Mouse (Mus musculus) embryonic facial prominence, embryonic 10.5 days (tissue): Measurements from ENCODE around the gene Coro2b. TPM values are rescaled to one million over a fixed set of nuclear protein-coding genes. Genes with fewer than 3 reads are reported as not detected.
A peak's percentile ranks its signal among the peaks of the same experiment; 100 is the strongest.
"Not testable (repeated sequence)": the region's sequence is repeated elsewhere in the genome, so short reads cannot be mapped to it uniquely, and the experiment has no call there.

Experiments
- DNase-seq: peaks from one replicate; pipeline ENCODE4 v3.0.0-alpha.2; 2017; ENCODE audit warnings: low spot score
- H3K27ac ChIP-seq: fragments of 300-500 bp; sonication (generic); replicated peaks from 2 replicates; pipeline ENCODE4 v1.5.1; 2016; ENCODE audit warnings: mild to moderate bottlenecking
- H3K27me3 ChIP-seq: fragments of 300-500 bp; sonication (generic); replicated peaks from 2 replicates; pipeline ENCODE4 v1.6.1; 2016; ENCODE audit warnings: low read depth, mild to moderate bottlenecking; ENCODE audit not compliant: poor library complexity, severe bottlenecking
- H3K36me3 ChIP-seq: fragments of 300-500 bp; sonication (generic); replicated peaks from 2 replicates; pipeline ENCODE4 v1.6.1; 2016; ENCODE audit warnings: mild to moderate bottlenecking, moderate library complexity
- H3K4me1 ChIP-seq: fragments of 300-500 bp; sonication (generic); 2 replicates; pipeline ENCODE4 v1.6.1; 2016
- H3K4me3 ChIP-seq: fragments of 300-500 bp; sonication (generic); 2 replicates; pipeline ENCODE4 v1.5.1; 2016; ENCODE audit warnings: mild to moderate bottlenecking, moderate library complexity
- H3K9me3 ChIP-seq: fragments of 300-500 bp; sonication (generic); 2 replicates; pipeline ENCODE4 v1.6.1; 2016; ENCODE audit warnings: mild to moderate bottlenecking
- WGBS: fragments of 180-500 bp; shearing (Covaris S2); methylation state at CpG from one replicate; pipeline ENCODE4 v1.1.7; 2016; 5-methylcytosine and 5-hydroxymethylcytosine counted together
- polyA plus RNA-seq: library from polyadenylated mRNA; unstranded; fragments of >200 nt; fragmentation: Nextera tagmentation; extraction: Ambion mirVana; gene quantifications from 2 replicates; pipeline ENCODE4 v1.2.1, GENCODE M21; 2016

The Coro2b gene
- polyA plus RNA-seq, 1 experiment from 2014 or later, result 7.6 TPM

GRCm38 (mm10) chr9:62464727-62465126 is 72.1 kb downstream of the Coro2b start:
- Histone ChIP-seq H3K9me3 (no peaks in the 10 kb centered on the region), H3K27ac (no peak overlapping the region), H3K4me3 (no peak overlapping the region), H3K4me1 (peaks cover 25% of the 10 kb centered on the region), H3K36me3 (no peaks in the 10 kb centered on the region), H3K27me3 (no peaks in the 10 kb centered on the region)
- no peak for DNase-seq
- WGBS, result 78% methylated on average over 10 of the region's 10 CpGs

- Histone ChIP-seq H3K27me3 (no peaks in the 10 kb centered on the region), H3K9me3 (no peaks in the 10 kb centered on the region), H3K4me3 (no peak overlapping the region), H3K27ac (no peak overlapping the region), H3K4me1 (no peaks in the 10 kb centered on the region), H3K36me3 (no peaks in the 10 kb centered on the region)
- DNase-seq, result no peak
- WGBS, result 92% methylated on average over 1 of the region's 1 CpGs
Measured at GRCm38 (mm10) chr9:62461766-62462165, 75.1 kb downstream of the Coro2b start.

GRCm38 (mm10) chr9:62461095-62461494 is 75.7 kb downstream of the Coro2b start:
- 84% methylated on average over 8 of the region's 8 CpGs for WGBS
- no peaks in the 10 kb centered on the region for H3K36me3 ChIP-seq
- H3K4me3 ChIP-seq, result no peak overlapping the region
- peaks cover under 1% of the 10 kb centered on the region for H3K4me1 ChIP-seq
- no peaks in the 10 kb centered on the region for H3K27me3 ChIP-seq
- no peak overlapping the region for H3K27ac ChIP-seq
- no peaks in the 10 kb centered on the region for H3K9me3 ChIP-seq
- DNase-seq, result no peak

GRCm38 (mm10) chr9:62460086-62460485 is 76.8 kb downstream of the Coro2b start:
- H3K36me3 ChIP-seq, result no peaks in the 10 kb centered on the region
- no peak overlapping the region for H3K27ac ChIP-seq
- 81% methylated on average over 7 of the region's 7 CpGs for WGBS
- H3K9me3 ChIP-seq, result no peaks in the 10 kb centered on the region
- H3K4me3 ChIP-seq, result no peak overlapping the region
- H3K4me1 ChIP-seq, result peaks cover 8% of the 10 kb centered on the region
- no peak for DNase-seq
- H3K27me3 ChIP-seq, result no peaks in the 10 kb centered on the region

GRCm38 (mm10) chr9:62458457-62458856 is 78.4 kb downstream of the Coro2b start:
- Histone ChIP-seq H3K27me3 (no peaks in the 10 kb centered on the region), H3K27ac (no peak overlapping the region), H3K36me3 (no peaks in the 10 kb centered on the region), H3K9me3 (no peaks in the 10 kb centered on the region), H3K4me3 (no peak overlapping the region), H3K4me1 (peaks cover 8% of the 10 kb centered on the region)
- WGBS, result 88% methylated on average over 3 of the region's 3 CpGs
- no peak for DNase-seq

- DNase-seq, result peak; percentile 39
- 52% methylated on average over 5 of the region's 5 CpGs for WGBS
- Histone ChIP-seq H3K9me3 (no peaks in the 10 kb centered on the region), H3K4me3 (no peak overlapping the region), H3K27me3 (no peaks in the 10 kb centered on the region), H3K27ac (no peak overlapping the region), H3K4me1 (peaks cover 8% of the 10 kb centered on the region), H3K36me3 (0 out of 2 replicates have a peak, but pooled peaks cover 6% of the 10 kb centered on the region)
Measured at GRCm38 (mm10) chr9:62456015-62456414, 80.8 kb downstream of the Coro2b start.

GRCm38 (mm10) chr9:62455210-62455969 is 81.5 kb downstream of the Coro2b start:
- H3K27ac ChIP-seq, result no peak overlapping the region
- H3K36me3 ChIP-seq, result 0 out of 2 replicates have a peak, but pooled peaks cover 6% of the 10 kb centered on the region
- no peak overlapping the region for H3K4me3 ChIP-seq
- no peak for DNase-seq
- 87% methylated on average over 8 of the region's 8 CpGs for WGBS
- H3K27me3 ChIP-seq, result no peaks in the 10 kb centered on the region
- peaks cover 8% of the 10 kb centered on the region for H3K4me1 ChIP-seq
- no peaks in the 10 kb centered on the region for H3K9me3 ChIP-seq

GRCm38 (mm10) chr9:62452373-62452993 is 84.4 kb downstream of the Coro2b start:
- H3K27me3 ChIP-seq, result no peaks in the 10 kb centered on the region
- H3K4me3 ChIP-seq, result no peak overlapping the region
- no peak for DNase-seq
- H3K27ac ChIP-seq, result no peak overlapping the region
- WGBS, result 88% methylated on average over 8 of the region's 8 CpGs
- H3K4me1 ChIP-seq, result peaks cover 8% of the 10 kb centered on the region
- no peaks in the 10 kb centered on the region for H3K9me3 ChIP-seq
- H3K36me3 ChIP-seq, result 0 out of 2 replicates have a peak, but pooled peaks cover 6% of the 10 kb centered on the region

- no peak for DNase-seq
- Histone ChIP-seq H3K4me1 (peaks cover 8% of the 10 kb centered on the region), H3K36me3 (0 out of 2 replicates have a peak, but pooled peaks cover 6% of the 10 kb centered on the region), H3K27ac (no peak overlapping the region), H3K27me3 (no peaks in the 10 kb centered on the region), H3K9me3 (no peaks in the 10 kb centered on the region), H3K4me3 (no peak overlapping the region)
- WGBS, result 82% methylated on average over 8 of the region's 8 CpGs
Measured at GRCm38 (mm10) chr9:62451585-62452372, 85.1 kb downstream of the Coro2b start.

GRCm38 (mm10) chr9:62450862-62451261 is 86.0 kb downstream of the Coro2b start:
- Histone ChIP-seq H3K27me3 (no peaks in the 10 kb centered on the region), H3K9me3 (no peaks in the 10 kb centered on the region), H3K4me1 (peaks cover 5% of the 10 kb centered on the region), H3K27ac (no peak overlapping the region), H3K36me3 (0 out of 2 replicates have a peak, but pooled peaks cover 6% of the 10 kb centered on the region), H3K4me3 (no peak overlapping the region)
- DNase-seq, result no peak
- 80% methylated on average over 7 of the region's 7 CpGs for whole genome bisulfite sequencing

GRCm38 (mm10) chr9:62450355-62450754 is 86.5 kb downstream of the Coro2b start:
- H3K9me3 ChIP-seq, result no peaks in the 10 kb centered on the region
- no peaks in the 10 kb centered on the region for H3K4me1 ChIP-seq
- no peak for DNase-seq
- no peak overlapping the region for H3K27ac ChIP-seq
- no peak overlapping the region for H3K4me3 ChIP-seq
- 83% methylated on average over 6 of the region's 6 CpGs for WGBS
- H3K27me3 ChIP-seq, result no peaks in the 10 kb centered on the region
- 0 out of 2 replicates have a peak, but pooled peaks cover 6% of the 10 kb centered on the region for H3K36me3 ChIP-seq

GRCm38 (mm10) chr9:62447337-62447736 is 89.5 kb downstream of the Coro2b start:
- not testable (repeated sequence) for DNase-seq, H3K4me1 ChIP-seq, H3K4me3 ChIP-seq, H3K27me3 ChIP-seq, H3K9me3 ChIP-seq, H3K36me3 ChIP-seq, H3K27ac ChIP-seq
- 97% methylated on average over 7 of the region's 10 CpGs for WGBS
